In the genomic region with DNA sequence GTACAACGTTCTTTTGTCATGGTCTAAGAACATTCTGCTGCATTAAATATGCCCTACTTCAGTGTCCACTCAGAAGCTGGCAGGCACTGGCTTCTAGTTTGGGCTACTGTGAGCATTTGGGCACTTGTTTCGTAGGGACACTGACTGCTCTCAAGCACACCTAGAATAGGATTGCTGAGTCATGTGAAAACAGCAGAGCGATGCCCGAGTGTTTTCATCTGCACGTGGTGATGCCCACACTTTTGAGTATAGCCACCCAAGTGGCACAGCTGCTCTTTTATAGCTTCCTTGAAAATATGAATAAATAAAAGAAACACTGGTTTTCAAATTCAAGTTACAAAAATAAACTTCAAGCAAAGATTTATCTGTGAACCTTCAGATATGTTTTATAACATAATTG, we compare ENCODE assay signal across 23 mouse cellular contexts. TPM values are rescaled to one million over a fixed set of nuclear protein-coding genes. Genes with fewer than 3 reads are reported as not detected.
A peak's percentile ranks its signal among the peaks of the same experiment; 100 is the strongest.
DNase-seq lines count a peak whose midpoint lies in the region; ATAC-seq and TF ChIP-seq lines count a peak whose summit lies in the region.
"Had no signal": no experiment of that assay in that cellular context is flagged by ENCODE, and none has a peak within 500 bp of the region (broad histone marks: within the 10 kb centered on the region; RNA-seq: fewer than 3 reads in every experiment).

No protein-coding gene starts in this region.

- H3K9ac ChIP-seq in CH12.LX (ENCODE audit: insufficient read depth, low read depth) = no peak overlapping the region
- H3K9ac ChIP-seq: embryonic facial prominence, embryonic 13.5 days; forebrain, embryonic 12.5 days; forebrain, postnatal 0 days; heart, embryonic 13.5 days had no signal

- H3K9me3 ChIP-seq in CH12.LX (replicated peaks; ENCODE audit: low read length) = no peaks in the 10 kb centered on the region
- H3K9me3 ChIP-seq: embryonic facial prominence, embryonic 13.5 days; forebrain, embryonic 12.5 days; heart, embryonic 13.5 days had no signal

- DNase-seq in frontal cortex, postnatal 25 days (ENCODE audit: low spot score in 2 of 2) = no peak
- DNase-seq in left cerebral cortex, adult 2 months (ENCODE audit: extremely low spot score in 1 of 2, low spot score in 2 of 2) = peak in 1 of 2 experiments; percentile 30
- DNase-seq in left cerebral cortex, postnatal 10 days (ENCODE audit: extremely low spot score in 1 of 2, low spot score in 2 of 2) = no peak
- DNase-seq in CH12.LX (ENCODE audit: extremely low read depth) = no peak
- peak; percentile 32 to 71 for DNase-seq in left cerebral cortex, postnatal 25 days (ENCODE audit: low spot score in 2 of 2)
- DNase-seq in thymus, postnatal 4 days = no peak
- DNase-seq: adrenal gland, postnatal 14 days; B cell, adult 2 months; cerebellum, adult 18-20 months; cerebellum, adult 9-11 months; cerebellum, postnatal 36 days; forebrain, postnatal 0 days; gastrocnemius, postnatal 36 days; heart, adult 11 months; heart, postnatal 36 days had no signal

- H3K79me2 ChIP-seq in CH12.LX (replicated peaks; ENCODE audit: control insufficient read depth, extremely low read depth, insufficient read depth, poor library complexity, severe bottlenecking) = no peaks in the 10 kb centered on the region

- ATAC-seq in frontal cortex, adult (ENCODE audit: low TSS enrichment) = peak; percentile 34
- ATAC-seq: activated CD4-positive, CD25-positive, alpha-beta regulatory T cell, adult 4 months; CD4-positive, CD25-positive, alpha-beta regulatory T cell, adult 4 months; forebrain, postnatal 0 days; hindbrain, embryonic 16.5 days; Patski had no signal

- no peak for TF ChIP-seq RAD21 in CH12.LX (IDR thresholded peaks at IDR 0.05; ENCODE audit: low read depth, low read length)

- intact Hi-C loops in left cerebral cortex, adult 2 months (cut with DNase I) = no loop called here
- intact Hi-C loops in left cerebral cortex, postnatal 10 days (cut with DNase I) = no loop called here
- intact Hi-C loops in left cerebral cortex, postnatal 25 days (cut with DNase I) = no loop called here

- TF ChIP-seq CTCF in left cerebral cortex, adult 2 months (IDR thresholded peaks at IDR 0.05) = no peak
- TF ChIP-seq CTCF in CH12.LX (conservative IDR thresholded peaks at IDR 0.05 in 1 of 2, IDR thresholded peaks at IDR 0.05 in 1 of 2; ENCODE audit: low read depth in 2 of 2, low read length in 2 of 2) = no peak

- no peak overlapping the region for H3K4me2 ChIP-seq in CH12.LX (ENCODE audit: insufficient read depth, low read depth, poor library complexity, severe bottlenecking)
- H3K4me2 ChIP-seq: embryonic facial prominence, embryonic 13.5 days; forebrain, embryonic 12.5 days; heart, embryonic 13.5 days had no signal

- no peak for TF ChIP-seq POLR2A in CH12.LX (IDR thresholded peaks at IDR 0.05; ENCODE audit: low read depth, low read length)

- dilution Hi-C loops in CH12.LX (cut with MboI; ENCODE audit: extremely low pct_ligation_motif_present, extremely low pct_unique_long_range_greater_than_20kb, low sequenced_read_pairs) = no loop called here

- in situ Hi-C loops in CH12.LX (cut with MboI; ENCODE audit: low pct_ligation_motif_present, low pct_unique_long_range_greater_than_20kb, low sequenced_read_pairs) = loop anchor here (10.0 kb wide), 1 partner anchor 127 kb away; a partner anchor contains a TSS

- H3K27ac ChIP-seq in left cerebral cortex, adult 2 months = peak overlapping the region; percentile 18
- H3K27ac ChIP-seq in CH12.LX (ENCODE audit: insufficient read depth, low read depth) = no peak overlapping the region
- H3K27ac ChIP-seq: embryonic facial prominence, embryonic 13.5 days; forebrain, embryonic 12.5 days; heart, embryonic 13.5 days had no signal

- no peak for TF ChIP-seq EP300 in CH12.LX (IDR thresholded peaks at IDR 0.05; ENCODE audit: low read length)

- no peaks in the 10 kb centered on the region for H3K36me3 ChIP-seq in CH12.LX (replicated peaks in 1 of 2; ENCODE audit: control insufficient read depth in 1 of 2, insufficient read depth in 1 of 2, low read length in 1 of 2)

- no peaks in the 10 kb centered on the region for H3K27me3 ChIP-seq in CH12.LX (replicated peaks)
- H3K27me3 ChIP-seq: embryonic facial prominence, embryonic 13.5 days; forebrain, embryonic 12.5 days; heart, embryonic 13.5 days; Patski had no signal

- no peak overlapping the region for H3K4me3 ChIP-seq in left cerebral cortex, adult 2 months
- no peak overlapping the region for H3K4me3 ChIP-seq in CH12.LX (replicated peaks in 1 of 3; ENCODE audit: low read depth in 2 of 3, low read length in 2 of 3, poor library complexity in 1 of 3)
- H3K4me3 ChIP-seq: embryonic facial prominence, embryonic 13.5 days; forebrain, embryonic 12.5 days; heart, embryonic 13.5 days had no signal

- peaks cover 7 to 30% of the 10 kb centered on the region in 2 experiments; a peak in 2 of 4 replicates for H3K4me1 ChIP-seq in CH12.LX (ENCODE audit: control insufficient read depth in 1 of 2, insufficient read depth in 2 of 2)
- H3K4me1 ChIP-seq: forebrain, embryonic 12.5 days had no signal

TF ChIP-seq in CH12.LX, 34 proteins besides CTCF, POLR2A, EP300 and RAD21:
- TF ChIP-seq MAZ (IDR thresholded peaks at IDR 0.05; ENCODE audit: low read depth, low read length) (no peak), BHLHE40 (IDR thresholded peaks at IDR 0.05; ENCODE audit: low read depth, low read length) (0 out of 2 replicates have a peak, but pooled peaks have one; percentile 9), MAFK (IDR thresholded peaks at IDR 0.05; ENCODE audit: insufficient replicate concordance, low read length) (peak; percentile 36; the same call in 1 of the 2 replicates)

RNA-seq across cellular contexts. Expression of a gene that starts 56.8 kb away (rescaled TPM):
- 100 to 1,000 TPM; 219 to 221 TPM for total RNA-seq in left cerebral cortex, adult 2 months (2021)
- 100 to 1,000 TPM; 210 to 217 TPM for total RNA-seq in left cerebral cortex, postnatal 10 days (2021)
- total RNA-seq in CH12.LX (2012; rRNA removed) (0.38 and 0.46 TPM in 2 replicates), CH12.LX (2014; rRNA removed) (0.62 and 1.1 TPM in 2 replicates)
- 2.7 and 3.1 TPM in 2 replicates for polyA plus RNA-seq in CH12.LX (2012; ENCODE audit: insufficient read length, low read depth)
- total RNA-seq in left cerebral cortex, postnatal 25 days (2021) = 100 to 1,000 TPM; 197 to 215 TPM

Comparison
In these comparisons a context has a peak if more than half of its experiments do, and no peak if none do; other contexts are left out.
1. DNase-seq: peak in left cerebral cortex, postnatal 25 days (2 of 2); none in frontal cortex, postnatal 25 days (0 of 2), left cerebral cortex, postnatal 10 days (0 of 2), CH12.LX (single experiment) and thymus, postnatal 4 days (single experiment).
2. RNA of a gene that starts 56.8 kb away (total RNA-seq): 219 to 221 TPM in left cerebral cortex, adult 2 months, 210 to 217 TPM in left cerebral cortex, postnatal 10 days and 197 to 215 TPM in left cerebral cortex, postnatal 25 days; 0.38 to 1.1 TPM in CH12.LX; every median in the first group is over 10 times any median in the second.